Mouse (Mus musculus) liver, postnatal 0 days (tissue): ENCODE measurements at regions not wholly inside any gene's neighbourhood (a gene's known extent, or its start where the extent isn't known, plus 50 kb on each side); places are given as distances from the start of the nearest gene placed in this dataset.

Experiments used
- ATAC-seq: fragments of 200-750 bp; cut with Nextera tagmentation; 2 replicates; pipeline ENCODE4 v1.8.0; 2017; ENCODE audit warnings: mild to moderate bottlenecking, moderate library complexity
- DNase-seq: peaks from one replicate; pipeline ENCODE4 v3.0.0-alpha.2; 2016
- H3K27ac ChIP-seq: fragments of 300-500 bp; sonication (generic); 2 replicates; pipeline ENCODE4 v1.5.1; 2014; ENCODE audit warnings: antibody characterized with exemption, moderate library complexity, mild to moderate bottlenecking, low read depth
- H3K27me3 ChIP-seq: fragments of 300-500 bp; sonication (generic); 2 replicates; pipeline ENCODE4 v1.6.1; 2014; ENCODE audit warnings: low read length, control low read depth, mixed read lengths; ENCODE audit not compliant: insufficient read depth
- H3K36me3 ChIP-seq: fragments of 300-500 bp; sonication (generic); replicated peaks from 2 replicates; pipeline ENCODE4 v1.6.1; 2014; ENCODE audit warnings: mild to moderate bottlenecking, control low read depth, low read length, moderate library complexity, mixed read lengths; ENCODE audit not compliant: insufficient read depth
- H3K4me1 ChIP-seq: fragments of 300-500 bp; sonication (generic); 2 replicates; pipeline ENCODE4 v1.6.1; 2014; ENCODE audit warnings: antibody characterized with exemption, mild to moderate bottlenecking, control low read depth; ENCODE audit not compliant: insufficient read depth
- H3K4me2 ChIP-seq: fragments of 300-500 bp; sonication (generic); 2 replicates; pipeline ENCODE4 v1.6.1; 2014; ENCODE audit warnings: low read depth, mild to moderate bottlenecking, low read length, moderate library complexity, mixed read lengths
- H3K4me3 ChIP-seq: fragments of 300-500 bp; sonication (generic); 2 replicates; pipeline ENCODE4 v1.5.1; 2014; ENCODE audit warnings: low read depth, low read length
- H3K9ac ChIP-seq: fragments of 300-500 bp; sonication (generic); replicated peaks from 2 replicates; pipeline ENCODE4 v1.6.1; 2014; ENCODE audit warnings: mild to moderate bottlenecking, moderate library complexity
- H3K9me3 ChIP-seq: fragments of 300-500 bp; sonication (generic); 2 replicates; pipeline ENCODE4 v1.6.1; 2016; ENCODE audit warnings: mild to moderate bottlenecking, control low read depth, low read length, mixed read lengths
- CTCF ChIP-seq: sonication (generic); IDR thresholded peaks from 2 replicates; pipeline ENCODE4 v1.5.1; 2016; ENCODE audit warnings: antibody characterized with exemption, low read depth
- EP300 ChIP-seq: IDR thresholded peaks from 2 replicates; pipeline ENCODE4 v1.6.1; 2016; ENCODE audit warnings: antibody characterized with exemption, low read depth, mild to moderate bottlenecking
- WGBS: fragments of 180-500 bp; shearing (Covaris S2); extraction: QIAGEN DNeasy Blood & Tissue Kit; methylation state at CpG from one replicate; pipeline ENCODE4 v1.1.7; 2014; ENCODE audit not compliant: insufficient replicate concordance; 5-methylcytosine and 5-hydroxymethylcytosine counted together

DNA sequence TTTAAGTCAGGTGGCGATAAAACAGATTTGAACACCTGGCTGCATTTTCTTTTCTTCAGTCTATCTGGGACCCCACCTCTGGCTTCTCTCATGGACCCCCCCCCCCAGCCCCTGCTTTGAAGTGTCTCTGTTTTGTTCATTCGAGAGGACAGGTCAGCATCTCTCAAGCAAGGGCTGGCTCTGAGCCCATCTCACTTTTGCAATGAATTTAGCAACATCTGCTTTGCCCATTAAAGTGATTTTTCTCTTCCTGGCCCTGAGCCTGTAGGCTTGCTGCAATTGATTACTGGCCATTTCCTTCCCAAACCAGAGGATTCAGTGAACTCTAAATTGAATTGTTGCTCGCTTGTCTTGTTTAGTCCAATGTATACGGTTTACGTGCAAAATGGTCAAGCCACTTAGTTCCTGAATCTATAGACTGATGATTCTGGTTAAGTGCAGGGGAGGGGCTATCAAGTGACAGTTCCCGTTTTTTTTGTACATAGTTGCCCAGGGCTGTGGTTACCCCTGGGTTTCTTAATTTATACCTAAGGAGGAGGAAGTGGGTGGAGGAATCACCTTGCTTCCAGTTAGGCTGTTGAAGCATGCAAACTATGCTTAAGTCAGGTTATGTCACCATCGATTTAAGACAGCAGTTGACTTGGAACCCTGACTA, 146.3 kb downstream of the Pten start:
- DNase-seq (peak; percentile 60), ATAC-seq (peak; percentile 66)
- 36% methylated on average over 7 of the region's 7 CpGs for WGBS
- TF ChIP-seq EP300 (peak; percentile 45; the same call in 1 of the 2 replicates), CTCF (no peak)
- no peaks in the 10 kb centered on the region for H3K36me3 ChIP-seq
- no peak overlapping the region for H3K9ac ChIP-seq
- H3K27ac ChIP-seq = peak overlapping the region; percentile 71; the same call in 1 of the 2 replicates
- no peaks in the 10 kb centered on the region for H3K27me3 ChIP-seq
- H3K4me2 ChIP-seq = no peak overlapping the region
- peaks cover 37% of the 10 kb centered on the region for H3K4me1 ChIP-seq
- H3K9me3 ChIP-seq = no peaks in the 10 kb centered on the region
- no peak overlapping the region for H3K4me3 ChIP-seq

DNA sequence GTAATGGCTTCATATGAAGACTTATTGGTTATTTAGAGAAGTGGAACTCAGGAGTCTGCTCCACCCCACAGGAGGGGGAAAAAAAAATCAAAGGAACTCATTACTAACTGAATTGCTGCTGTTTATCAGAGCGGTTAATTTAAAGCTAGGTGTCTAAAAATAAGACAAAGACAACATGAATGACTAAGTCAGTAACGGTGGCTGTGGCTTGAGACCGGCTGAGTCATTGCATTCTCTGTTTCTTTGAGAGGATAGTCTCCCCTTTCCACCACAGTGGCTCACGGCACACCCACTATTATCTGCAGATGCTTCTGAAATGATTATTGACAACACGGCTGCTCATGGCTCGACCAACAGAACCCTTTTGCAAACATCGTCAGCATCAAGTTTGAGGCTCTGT, 147.2 kb downstream of the Pten start:
- DNase-seq (no peak), ATAC-seq (no peak; the same call in 1 of the 2 replicates)
- H3K9me3 ChIP-seq = no peaks in the 10 kb centered on the region
- no peak overlapping the region for H3K9ac ChIP-seq
- peaks cover 37% of the 10 kb centered on the region for H3K4me1 ChIP-seq
- no peaks in the 10 kb centered on the region for H3K36me3 ChIP-seq
- no peaks in the 10 kb centered on the region for H3K27me3 ChIP-seq
- WGBS = 33% methylated on average over 7 of the region's 7 CpGs
- H3K27ac ChIP-seq = peak overlapping the region; percentile 71
- H3K4me2 ChIP-seq = 0 out of 2 replicates have a peak overlapping the region, but pooled peaks have one; percentile 22
- H3K4me3 ChIP-seq = no peak overlapping the region
- no peak for TF ChIP-seq EP300
- no peak for TF ChIP-seq CTCF

DNA sequence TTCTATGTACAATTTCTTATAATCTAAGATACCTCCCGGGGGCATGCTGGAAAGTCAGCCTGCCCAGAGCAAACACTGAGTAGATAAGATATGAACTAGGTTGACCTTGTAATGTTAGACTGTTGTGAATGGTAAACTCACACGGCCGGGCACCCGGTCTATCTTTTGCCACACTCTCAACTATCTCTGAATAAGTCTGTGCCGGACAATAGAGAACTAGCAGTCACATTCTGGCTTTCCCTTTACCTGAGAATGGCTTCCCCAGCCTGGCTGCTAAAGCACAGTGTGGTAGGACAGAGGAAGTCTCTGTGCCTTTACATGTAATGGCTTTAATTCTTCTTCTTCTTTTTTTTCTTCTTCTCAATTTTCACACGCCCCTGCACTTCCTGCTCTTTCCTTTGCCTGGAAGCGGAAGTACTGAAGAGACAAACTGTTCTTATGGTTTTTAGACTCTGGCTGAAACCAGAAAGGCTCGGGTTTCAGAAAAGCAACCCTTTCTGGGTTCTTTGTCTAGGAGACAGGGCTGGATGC, 148.7 kb downstream of the Pten start:
- TF ChIP-seq CTCF (no peak), EP300 (peak; percentile 71)
- no peaks in the 10 kb centered on the region for H3K36me3 ChIP-seq
- WGBS = 7% methylated on average over 8 of the region's 8 CpGs
- DNase-seq (no peak), ATAC-seq (peak; percentile 48)
- peak overlapping the region; percentile 45 for H3K4me2 ChIP-seq
- peaks cover 37% of the 10 kb centered on the region for H3K4me1 ChIP-seq
- no peak overlapping the region for H3K4me3 ChIP-seq
- H3K9ac ChIP-seq = 0 out of 2 replicates have a peak overlapping the region, but pooled peaks have one; percentile 8
- peak overlapping the region; percentile 71 for H3K27ac ChIP-seq
- no peaks in the 10 kb centered on the region for H3K9me3 ChIP-seq
- no peaks in the 10 kb centered on the region for H3K27me3 ChIP-seq

DNA sequence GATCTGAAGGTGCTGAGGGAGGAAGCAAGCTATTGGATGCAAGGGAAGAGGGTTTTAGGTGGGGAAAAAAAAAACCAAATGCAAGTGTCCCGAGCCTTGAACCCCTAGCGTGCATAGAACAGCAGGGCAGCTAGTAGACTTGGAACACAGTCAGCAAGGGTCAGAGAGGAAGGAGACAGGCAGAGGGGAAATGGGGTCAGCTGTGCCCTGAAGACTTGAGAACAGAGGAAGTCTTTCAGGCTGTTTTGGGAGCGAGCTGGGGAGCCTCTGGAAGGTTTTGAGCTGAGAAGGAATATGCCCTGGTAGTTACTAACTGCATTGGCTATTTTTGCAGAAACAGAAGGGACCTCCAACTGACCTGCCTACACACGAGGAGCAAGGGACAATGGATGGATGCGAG, 149.5 kb downstream of the Pten start:
- H3K36me3 ChIP-seq = no peaks in the 10 kb centered on the region
- WGBS = 38% methylated on average over 5 of the region's 5 CpGs
- no peaks in the 10 kb centered on the region for H3K9me3 ChIP-seq
- no peak overlapping the region for H3K4me3 ChIP-seq
- TF ChIP-seq CTCF = no peak
- no peak for TF ChIP-seq EP300
- ATAC-seq (no peak), DNase-seq (no peak)
- no peaks in the 10 kb centered on the region for H3K27me3 ChIP-seq
- H3K9ac ChIP-seq = no peak overlapping the region
- H3K4me1 ChIP-seq = peaks cover 33% of the 10 kb centered on the region
- 0 out of 2 replicates have a peak overlapping the region, but pooled peaks have one; percentile 11 for H3K4me2 ChIP-seq
- peak overlapping the region; percentile 71 for H3K27ac ChIP-seq

DNA sequence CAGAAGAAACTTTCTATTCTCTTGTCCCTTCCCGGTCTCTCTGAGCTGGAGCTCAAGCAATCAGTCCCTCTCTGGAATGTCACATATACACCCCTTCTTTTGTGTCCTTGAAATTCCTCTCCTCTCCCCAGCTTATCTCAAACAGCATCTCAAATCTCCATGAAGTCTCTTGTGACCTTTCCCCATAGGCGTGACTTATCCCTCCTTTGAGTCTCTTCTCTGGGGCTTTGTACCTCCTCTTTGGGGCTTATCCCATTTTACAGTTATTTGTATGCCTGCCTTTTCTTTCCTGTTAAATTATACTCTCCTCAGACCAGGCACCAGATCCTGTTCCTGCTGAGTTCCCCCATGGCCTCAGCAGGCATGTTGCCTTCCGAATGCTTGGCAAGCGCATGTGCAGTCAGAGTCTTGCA, 152.8 kb downstream of the Pten start:
- Histone ChIP-seq H3K27ac (no peak overlapping the region), H3K4me1 (peaks cover 14% of the 10 kb centered on the region), H3K9me3 (no peaks in the 10 kb centered on the region), H3K36me3 (no peaks in the 10 kb centered on the region), H3K4me3 (no peak overlapping the region), H3K9ac (no peak overlapping the region), H3K27me3 (no peaks in the 10 kb centered on the region), H3K4me2 (no peak overlapping the region)
- ATAC-seq (no peak), DNase-seq (no peak)
- 77% methylated on average over 4 of the region's 4 CpGs for WGBS
- no peak for TF ChIP-seq EP300

DNA sequence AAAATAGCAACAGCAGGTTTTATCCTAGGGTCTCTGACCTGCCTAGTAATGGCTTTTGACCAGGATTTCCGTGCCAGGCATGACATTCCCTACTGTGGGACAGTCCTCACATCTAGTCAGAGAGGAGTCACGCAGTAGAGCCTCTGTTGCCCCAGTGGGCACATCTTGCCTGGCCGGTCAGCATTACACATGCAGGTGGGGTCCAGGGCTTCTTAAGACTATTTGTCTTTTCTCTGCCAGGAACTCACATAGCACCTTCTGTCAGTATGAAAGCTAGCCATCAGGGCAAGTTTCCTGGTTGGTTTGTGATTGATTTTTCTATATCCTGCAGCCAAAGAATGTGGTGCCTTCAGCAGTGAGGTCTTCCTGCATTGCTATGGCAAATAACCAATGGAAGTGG, 155.0 kb downstream of the Pten start:
- H3K27me3 ChIP-seq = no peaks in the 10 kb centered on the region
- no peak overlapping the region for H3K4me3 ChIP-seq
- DNase-seq = no peak
- no peak for TF ChIP-seq EP300
- no peak for TF ChIP-seq CTCF
- no peak overlapping the region for H3K9ac ChIP-seq
- ATAC-seq = no peak
- no peaks in the 10 kb centered on the region; the same call in 1 of the 2 replicates for H3K4me1 ChIP-seq
- no peaks in the 10 kb centered on the region for H3K36me3 ChIP-seq
- H3K27ac ChIP-seq = no peak overlapping the region
- 86% methylated on average over 3 of the region's 3 CpGs for WGBS
- no peak overlapping the region for H3K4me2 ChIP-seq
- no peaks in the 10 kb centered on the region for H3K9me3 ChIP-seq
